Mouse (Mus musculus): ENCODE measurements around the gene Cerkl.

DNA sequence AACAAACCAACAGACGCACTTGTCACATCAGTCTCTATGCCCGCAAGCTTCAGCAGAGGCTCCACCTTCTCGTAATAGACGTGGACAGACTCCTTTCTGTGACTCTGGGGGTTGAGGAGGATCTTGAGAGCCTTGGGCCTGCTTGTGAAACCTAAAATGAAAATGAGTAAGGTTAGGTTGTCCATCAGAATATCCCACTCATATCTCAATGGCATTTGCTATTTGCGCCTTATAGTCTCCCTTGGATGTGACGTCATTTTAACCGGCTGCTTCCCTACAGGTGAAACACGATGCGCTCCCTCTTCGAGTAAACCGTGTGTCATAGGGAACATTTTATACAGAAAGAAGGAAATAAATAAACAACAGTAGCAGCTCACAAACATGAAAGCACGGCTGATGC, 87.9 kb downstream of the Cerkl start:
- no peak for TF ChIP-seq CTCF (IDR thresholded peaks at IDR 0.05; ENCODE audit: insufficient read depth, low read depth, low read length)
- TF ChIP-seq POLR2A (IDR thresholded peaks at IDR 0.05; ENCODE audit: insufficient read depth, low read depth, low read length) = no peak

Measured in olfactory bulb, adult 2 months (tissue).